Mouse (Mus musculus) right cerebral cortex, postnatal 4 days (tissue): ENCODE measurements around the gene Tspan10.

Experiments
- DNase-seq: peaks from one replicate; pipeline ENCODE4 v3.0.0-alpha.2; 2022

Tspan10 gene

DNA sequence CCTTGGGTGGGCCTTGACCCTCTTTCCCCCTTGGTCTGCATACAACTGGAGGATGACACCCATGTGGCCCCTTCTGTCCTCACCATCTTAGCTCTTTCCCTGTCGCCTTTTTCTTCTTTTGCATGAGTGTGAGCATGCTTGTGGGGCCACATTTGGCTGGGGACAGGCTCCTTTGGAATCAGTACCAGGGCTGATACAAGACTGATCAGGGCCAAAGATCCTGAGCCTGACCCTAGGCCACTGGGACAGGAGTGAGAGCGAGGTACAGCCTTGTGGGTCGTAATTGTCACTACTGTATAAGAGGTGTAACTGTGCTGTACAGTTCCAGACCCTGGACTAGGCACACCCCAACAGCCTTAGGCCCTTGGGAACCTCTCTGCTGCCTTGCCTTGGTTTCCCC is 51.5 kb downstream of the Tspan10 start:
- no peak for DNase-seq
